Mouse (Mus musculus) kidney, adult 8-10 months (tissue): ENCODE measurements around the gene G430095P16Rik.

Source experiments
- DNase-seq, 2 experiments: peaks; one replicate each; pipeline ENCODE4 v3.0.0; 2022

Gene G430095P16Rik

DNA sequence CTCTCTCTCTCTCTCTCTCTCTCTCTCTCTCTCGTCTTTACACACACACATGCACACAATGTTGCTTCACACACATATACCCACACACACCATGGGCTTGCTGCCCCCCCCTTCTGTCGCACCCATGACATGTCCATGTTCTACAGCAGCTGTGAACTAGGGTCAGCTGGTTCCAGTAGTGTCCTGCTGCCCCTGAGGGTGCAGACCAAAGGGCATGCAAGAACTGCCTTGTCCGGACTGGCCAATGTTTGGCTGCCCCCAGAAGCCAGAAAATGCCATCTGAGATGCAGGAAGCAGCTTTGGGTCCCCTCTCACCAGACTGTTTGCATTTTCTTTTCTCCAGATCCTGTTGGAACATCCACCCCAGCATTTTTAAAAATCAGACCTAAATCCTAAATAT, 49.8 kb downstream of the G430095P16Rik start:
- no peak for DNase-seq

DNA sequence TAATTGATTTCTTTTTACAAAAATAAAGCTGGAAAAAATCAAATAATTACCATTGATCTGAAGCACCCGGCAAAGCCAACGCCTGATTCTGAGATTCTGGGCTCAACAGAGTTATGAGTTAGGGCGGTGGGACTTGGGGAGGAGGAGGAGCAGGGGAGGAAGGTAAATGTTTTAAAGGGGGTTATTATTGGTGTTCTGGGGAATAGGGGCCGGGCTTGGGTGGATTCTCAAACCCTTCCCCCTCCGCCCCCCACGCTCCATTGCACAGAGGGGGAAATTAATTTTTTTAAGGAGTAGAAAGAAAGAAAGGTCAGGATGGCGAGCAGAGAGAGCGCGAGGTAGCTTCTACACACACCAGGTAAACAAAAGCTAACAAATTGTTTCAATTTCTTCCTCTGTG, 50.5 kb downstream of the G430095P16Rik start:
- no peak for DNase-seq

DNA sequence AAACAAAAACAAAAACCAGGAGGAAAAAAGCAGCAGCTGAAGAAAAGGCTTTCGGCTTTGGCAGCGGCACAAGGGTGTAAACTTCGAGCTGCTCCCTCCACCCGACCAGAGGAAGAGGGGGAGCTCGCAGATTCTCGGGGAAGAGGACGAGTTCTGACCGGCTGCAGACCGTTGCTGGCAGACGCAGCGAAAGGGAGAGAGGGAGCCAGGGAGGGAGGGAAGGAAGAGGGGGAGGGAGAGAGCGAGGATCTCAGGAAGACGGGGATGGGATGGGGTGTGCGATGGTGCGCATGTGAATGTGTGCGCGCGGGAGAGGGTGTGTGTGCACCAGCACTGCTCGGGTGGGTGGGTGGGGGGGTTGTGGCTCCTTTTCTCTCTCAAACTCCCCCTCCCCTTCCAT, 51.0 kb downstream of the G430095P16Rik start:
- DNase-seq, result peak; percentile 51 to 74

DNA sequence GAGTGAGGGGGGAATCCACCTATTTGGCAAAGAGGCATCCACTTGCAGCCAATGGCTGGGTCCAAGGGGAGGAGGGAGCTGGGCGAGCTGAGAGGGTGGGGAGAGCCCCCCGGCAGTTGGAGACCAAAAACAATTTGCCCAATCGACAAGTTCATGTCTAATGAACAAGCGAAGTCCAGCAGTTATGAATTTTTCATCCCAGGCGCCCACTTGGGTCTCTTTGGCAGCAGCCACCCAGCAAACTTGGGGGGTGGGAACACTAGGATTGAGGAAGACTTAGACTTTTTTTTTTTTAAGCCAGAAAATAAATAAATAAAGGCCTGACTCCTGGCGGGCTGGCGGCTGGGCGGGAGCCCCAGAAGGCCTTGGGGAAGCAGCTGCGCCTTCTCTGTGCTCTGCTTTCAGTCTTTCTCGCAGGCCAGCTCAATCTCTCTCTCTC, 51.7 kb downstream of the G430095P16Rik start:
- no peak for DNase-seq

DNA sequence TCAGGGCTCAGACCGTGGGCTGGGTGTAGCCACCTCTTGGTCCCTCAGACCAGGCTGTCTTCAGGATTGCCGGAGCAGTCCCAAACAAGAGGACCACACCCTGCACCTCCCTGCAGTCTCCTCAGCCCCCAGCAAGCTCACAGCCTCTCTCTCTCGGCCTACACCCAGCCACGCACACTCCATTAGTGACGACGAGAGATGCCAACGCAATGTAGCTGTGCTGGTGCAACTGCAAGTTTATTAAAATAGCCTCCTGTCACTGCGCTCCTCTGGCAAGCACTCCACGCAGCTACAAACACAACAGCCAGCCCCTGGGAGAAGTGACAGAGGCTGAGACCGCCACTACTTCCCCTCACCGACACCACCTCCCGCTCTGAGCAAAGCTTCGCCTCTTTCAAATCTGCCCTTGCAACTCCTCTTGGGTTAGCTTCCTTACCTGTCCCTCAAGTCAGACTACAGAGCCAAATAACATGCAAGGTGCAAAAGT, 52.3 kb downstream of the G430095P16Rik start:
- DNase-seq, result no peak

DNA sequence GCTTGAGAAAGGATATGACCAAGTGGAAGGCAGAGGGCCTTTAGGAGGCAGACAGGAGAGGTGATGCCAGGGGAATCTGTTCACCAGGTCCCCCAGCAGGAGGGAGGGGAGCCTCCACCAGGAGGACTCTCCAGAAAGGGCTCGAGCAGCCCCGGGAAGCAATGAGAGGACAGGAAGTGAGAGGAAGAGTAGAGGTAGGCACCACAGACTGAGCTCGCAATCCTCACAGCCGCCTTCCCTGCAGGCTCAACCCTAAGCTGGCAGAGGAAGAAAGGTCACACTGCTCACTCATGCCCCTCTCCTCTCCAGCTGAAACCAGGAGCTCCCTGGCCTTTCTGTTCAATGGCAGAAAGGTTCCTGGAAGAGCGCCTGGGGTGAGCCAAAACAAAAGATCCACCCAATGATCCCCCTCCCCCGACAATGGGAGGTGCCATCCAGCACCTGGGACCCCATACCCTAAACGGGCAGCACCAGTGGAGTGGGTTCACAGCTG, 52.9 kb downstream of the G430095P16Rik start:
- DNase-seq, result no peak
